ENCODE assay signal across 11 mouse cellular contexts in genomic region chr4:101470543-101470942, GRCm38 (mm10). TPM values are rescaled to one million over a fixed set of nuclear protein-coding genes. Genes with fewer than 3 reads are reported as not detected.
DNase-seq lines count a peak whose midpoint lies in the region; ATAC-seq and TF ChIP-seq lines count a peak whose summit lies in the region.
"Had no signal": no experiment of that assay in that cellular context is flagged by ENCODE, and none has a peak within 500 bp of the region (broad histone marks: within the 10 kb centered on the region; RNA-seq: fewer than 3 reads in every experiment).

No protein-coding gene starts in this region.

- no peak overlapping the region for H3K4me3 ChIP-seq in gastrocnemius, adult 2 months
- no peak overlapping the region for H3K4me3 ChIP-seq in bone marrow, adult 2 months (replicated peaks; ENCODE audit: control insufficient read depth, low read depth, low read length)
- no peak overlapping the region for H3K4me3 ChIP-seq in stomach, postnatal 0 days (ENCODE audit: low read depth, low read length)

- TF ChIP-seq POLR2A in bone marrow, adult 2 months (IDR thresholded peaks at IDR 0.05; ENCODE audit: borderline replicate concordance, control insufficient read depth, low read depth, low read length): no peak

- intact Hi-C loops in gastrocnemius, adult 2 months (cut with DNase I): loop anchor here (5.0 kb wide), 2 partner anchors 177 to 197 kb away; partner anchors contain the start of gene Leprot
- intact Hi-C loops in gastrocnemius, postnatal 36 days (cut with DNase I): loop anchor here (5.0 kb wide), 1 partner anchor 192 kb away; no protein-coding TSS in a partner anchor

- 9% methylated on average over 5 of the region's 5 CpGs for WGBS in bone marrow, adult 2 months
- WGBS in stomach, postnatal 0 days: 52% methylated on average over 5 of the region's 5 CpGs

- no peak for TF ChIP-seq EP300 in stomach, postnatal 0 days (optimal IDR thresholded peaks at IDR 0.05)

- no peak overlapping the region for H3K27ac ChIP-seq in gastrocnemius, adult 2 months
- H3K27ac ChIP-seq in bone marrow, adult 2 months (ENCODE audit: control insufficient read depth, insufficient read depth, low read depth, low read length, poor library complexity): no peak overlapping the region
- H3K27ac ChIP-seq in stomach, postnatal 0 days (replicated peaks): no peak overlapping the region

- H3K9me3 ChIP-seq in stomach, postnatal 0 days (ENCODE audit: control insufficient read depth, low read length): no peaks in the 10 kb centered on the region

- no peak for ATAC-seq in stomach, postnatal 0 days (ENCODE audit: low FRiP score, low TSS enrichment)

- TF ChIP-seq CTCF in gastrocnemius, adult 2 months (IDR thresholded peaks at IDR 0.05): peak; percentile 61
- 0 out of 2 replicates have a peak, but pooled peaks have one; percentile 14 for TF ChIP-seq CTCF in bone marrow, adult 2 months (IDR thresholded peaks at IDR 0.05; ENCODE audit: control insufficient read depth, insufficient read depth, low read length)
- TF ChIP-seq CTCF in stomach, postnatal 0 days (IDR thresholded peaks at IDR 0.05; ENCODE audit: low read depth): peak; percentile 71

- no peak overlapping the region for H3K9ac ChIP-seq in stomach, postnatal 0 days (ENCODE audit: low read length)

- no peaks in the 10 kb centered on the region for H3K36me3 ChIP-seq in stomach, postnatal 0 days (ENCODE audit: control insufficient read depth, insufficient read depth, low read length)

- no peak for DNase-seq in gastrocnemius, adult 2 months
- DNase-seq in gastrocnemius, postnatal 36 days: no peak
- DNase-seq in lung, postnatal 25 days (ENCODE audit: low spot score): peak; percentile 10
- DNase-seq in lung, postnatal 10 days: no peak
- no peak for DNase-seq in stomach, postnatal 0 days (ENCODE audit: low spot score)
- no peak for DNase-seq in left cerebral cortex, adult 11 months (ENCODE audit: low spot score)
- no peak for DNase-seq in frontal cortex, postnatal 10 days (ENCODE audit: low spot score in 2 of 2)
- DNase-seq: cerebellum, adult 11-12 months; kidney, adult 18-20 months had no signal

- H3K27me3 ChIP-seq in stomach, postnatal 0 days (ENCODE audit: control insufficient read depth, insufficient read depth, low read length): no peaks in the 10 kb centered on the region

- no peaks in the 10 kb centered on the region for H3K4me1 ChIP-seq in bone marrow, adult 2 months (ENCODE audit: control insufficient read depth, insufficient read depth, low read length)
- H3K4me1 ChIP-seq in stomach, postnatal 0 days (replicated peaks; ENCODE audit: control insufficient read depth, insufficient read depth): no peaks in the 10 kb centered on the region

- H3K4me2 ChIP-seq in stomach, postnatal 0 days (replicated peaks; ENCODE audit: low read depth): no peak overlapping the region
- H3K4me2 ChIP-seq: midbrain, embryonic 11.5 days had no signal

RNA-seq across cellular contexts. Expression of gene Dnajc6, which starts 25.9 kb away (rescaled TPM):
- under 1 TPM; 0.08 to 0.28 TPM for total RNA-seq in gastrocnemius, adult 2 months (2021)
- total RNA-seq in gastrocnemius, postnatal 36 days (2021): under 1 TPM; 0.22 to 0.31 TPM
- 1.6 and 2.7 TPM in 2 replicates for polyA plus RNA-seq in bone marrow, adult 2 months (2011; ENCODE audit: insufficient read depth, insufficient read length, low replicate concordance, missing spikeins)
- polyA plus RNA-seq in stomach, postnatal 0 days (2015; fragmentation: Nextera tagmentation; extraction: Ambion mirVana): 0.81 and 0.83 TPM in 2 replicates

RNA-seq across cellular contexts. Expression of gene Ak4, which starts 51.5 kb away (rescaled TPM):
- 1 to 10 TPM in 1 of 2 experiments, under 1 TPM in 1; 0.61 to 7.8 TPM for total RNA-seq in gastrocnemius, adult 2 months (2021)
- 1 to 10 TPM; 1.1 to 1.9 TPM for total RNA-seq in gastrocnemius, postnatal 36 days (2021)
- 2.4 TPM in 1 of 2 replicates, not detected in the other for polyA plus RNA-seq in bone marrow, adult 2 months (2011; ENCODE audit: insufficient read depth, insufficient read length, low replicate concordance, missing spikeins)
- 15.8 and 16.4 TPM in 2 replicates for polyA plus RNA-seq in stomach, postnatal 0 days (2015; fragmentation: Nextera tagmentation; extraction: Ambion mirVana)

Comparison
In these comparisons a context has a peak if more than half of its experiments do, and no peak if none do; other contexts are left out.
1. CTCF ChIP-seq: peak in every context shown above with its lines; median percentile 71 in stomach, postnatal 0 days; 61 in gastrocnemius, adult 2 months; 14 in bone marrow, adult 2 months.